Mouse (Mus musculus) heart, postnatal 25 days (tissue): Measurements from ENCODE around the gene Fyn. TPM values are rescaled to one million over a fixed set of nuclear protein-coding genes. Genes with fewer than 3 reads are reported as not detected.

Source experiments
- DNase-seq: peaks from one replicate; pipeline ENCODE4 v3.0.0; 2022; ENCODE audit warnings: low spot score
- intact Hi-C: fragments of 180-260 bp; cut with DNase I; formaldehyde crosslinking; loops from one replicate; pipeline ENCODE4 v1.15.1; 2025
- total RNA-seq, 2 experiments: library from RNA; stranded (reverse); gene quantifications; 2 replicates each; pipeline ENCODE4 v1.2.3; 2021

Gene Fyn
- total RNA-seq, 2 experiments from 2014 or later: 29.1 to 42.5 TPM

DNA sequence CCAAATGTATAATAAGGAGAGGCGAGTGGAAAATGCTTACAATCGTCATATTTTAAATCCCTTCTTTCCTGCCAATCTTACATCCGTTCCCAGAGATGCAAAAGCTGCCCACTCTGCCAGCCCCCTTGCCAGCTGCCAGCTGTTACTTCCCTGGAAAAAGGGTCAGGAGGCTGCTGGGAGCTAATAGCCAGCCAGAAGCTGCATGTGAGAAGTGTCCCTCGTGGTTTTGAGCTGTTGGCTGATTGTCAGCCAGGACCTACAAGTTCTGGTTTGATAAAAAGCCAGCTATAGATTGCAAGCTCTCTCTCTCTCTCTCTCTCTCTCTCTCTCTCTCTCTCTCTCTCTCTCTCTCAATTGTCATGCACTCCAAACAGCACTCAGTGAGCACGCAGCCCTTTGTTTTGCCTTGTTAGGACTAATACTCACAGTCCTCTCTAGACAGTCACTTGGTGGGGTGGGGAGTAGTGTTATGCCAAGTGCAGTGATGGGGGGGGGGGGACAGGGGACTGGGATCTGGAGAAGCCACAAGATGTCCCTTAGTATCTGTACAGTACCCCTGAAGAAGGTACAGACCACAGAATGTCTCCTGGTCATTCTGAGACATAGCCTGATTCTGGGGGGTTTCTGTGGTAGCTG lies 218.8 kb downstream of the Fyn start:
- no peak for DNase-seq
- intact Hi-C loops: no loop called here

DNA sequence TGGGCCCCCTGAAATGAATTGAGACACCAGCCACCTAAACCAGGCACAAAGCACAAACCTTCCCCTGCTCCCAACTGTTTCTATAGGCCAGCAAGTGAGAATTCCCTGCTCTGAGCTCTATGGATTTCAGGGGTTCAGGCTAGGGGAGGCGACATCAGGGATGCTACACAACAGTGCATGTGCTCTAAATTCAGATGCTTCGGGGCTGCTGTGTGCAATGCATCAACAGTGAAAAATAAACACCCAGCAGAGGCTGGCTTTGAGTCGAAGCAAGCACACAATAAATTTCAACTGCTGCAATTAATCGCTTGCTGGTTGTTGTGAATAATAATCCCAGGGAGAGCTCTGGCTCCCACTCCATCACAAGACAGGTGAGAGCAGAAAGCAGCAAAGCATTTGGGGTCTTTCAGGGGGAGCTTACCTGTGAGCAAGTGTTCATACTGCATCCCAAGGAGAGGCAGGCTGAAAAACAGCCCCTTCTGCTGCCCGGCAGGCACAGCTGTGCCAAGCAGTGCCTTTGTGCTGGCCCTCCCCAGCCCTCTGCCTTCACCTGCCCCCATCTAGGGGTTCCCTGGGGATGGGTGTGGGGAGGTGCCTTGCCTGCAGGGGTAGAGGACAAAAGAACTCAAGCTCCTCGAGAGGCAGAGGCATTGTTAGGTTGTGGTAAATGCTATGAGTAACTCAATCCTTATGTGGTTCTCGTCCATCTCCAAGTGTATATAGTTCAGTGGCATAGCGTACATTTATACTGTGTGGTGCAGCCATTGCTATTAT lies 219.5 kb downstream of the Fyn start:
- intact Hi-C loops: no loop called here
- DNase-seq: no peak

GRCm38 (mm10) chr10:39589765-39590546 lies 221.3 kb downstream of the Fyn start:
- intact Hi-C loops: no loop called here
- DNase-seq: no peak

DNA sequence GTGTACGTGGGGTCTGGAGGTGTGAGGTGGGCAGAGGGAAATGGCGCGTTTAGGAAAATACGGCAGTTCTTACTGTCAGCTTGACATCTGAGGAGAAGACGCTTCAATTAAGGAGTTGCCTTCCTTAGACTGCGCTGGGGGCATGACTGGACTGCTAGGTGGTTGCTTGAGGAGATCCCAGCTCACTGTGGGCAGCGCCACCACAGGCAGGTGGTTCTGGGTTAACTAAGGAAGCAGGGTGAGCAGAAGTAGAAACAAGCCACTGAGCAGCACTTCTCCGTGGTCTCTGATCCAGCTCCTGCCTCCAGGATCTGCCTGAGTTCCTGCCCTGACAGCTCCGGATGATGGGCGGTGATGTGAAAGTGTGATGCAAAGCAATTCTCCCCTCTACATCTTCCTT lies 222.0 kb downstream of the Fyn start:
- intact Hi-C loops: no loop called here
- DNase-seq: no peak

- DNase-seq: no peak
- intact Hi-C loops: no loop called here
Observed at GRCm38 (mm10) chr10:39592501-39592900, 223.8 kb downstream of the Fyn start.

DNA sequence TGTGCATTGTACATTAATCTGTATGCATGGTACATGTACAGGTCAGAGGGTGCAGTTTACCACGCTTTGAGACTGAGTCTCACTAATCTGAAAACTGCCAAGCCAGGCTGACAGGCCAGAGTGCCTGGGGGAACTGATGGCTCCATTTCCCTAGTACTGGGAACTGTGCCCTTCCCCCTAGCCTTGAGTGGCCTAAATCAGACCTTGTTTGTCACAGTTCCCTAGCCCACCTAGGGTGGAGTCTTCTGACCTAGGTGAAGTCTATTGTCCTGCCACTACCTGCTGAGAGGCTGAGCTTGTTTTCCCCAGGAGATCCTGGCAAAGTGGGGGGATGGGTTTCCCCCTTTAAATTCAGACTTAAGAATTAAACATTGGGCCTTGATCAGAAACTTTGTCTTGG lies 226.1 kb downstream of the Fyn start:
- intact Hi-C loops: no loop called here
- no peak for DNase-seq

DNA sequence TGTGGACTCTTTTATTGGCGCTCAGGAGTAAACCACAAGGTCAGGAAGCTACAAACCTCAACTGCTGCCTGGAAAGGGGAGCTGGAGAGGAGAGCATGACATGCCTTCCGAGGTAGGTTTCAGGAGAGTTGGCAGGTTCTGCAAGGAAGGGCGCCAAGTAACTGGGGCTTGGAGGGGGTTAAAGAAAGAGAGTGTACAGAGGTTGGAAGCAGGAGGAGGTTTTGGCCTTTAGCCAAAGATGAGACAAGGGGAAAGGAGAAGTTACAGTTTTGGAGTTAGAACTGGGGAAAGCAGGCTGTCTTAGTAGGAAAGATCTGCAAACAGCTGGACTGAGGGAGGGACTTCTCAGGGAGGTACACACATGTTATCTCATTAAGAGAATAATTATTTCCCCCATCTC lies 227.2 kb downstream of the Fyn start:
- DNase-seq: no peak
- intact Hi-C loops: no loop called here

DNA sequence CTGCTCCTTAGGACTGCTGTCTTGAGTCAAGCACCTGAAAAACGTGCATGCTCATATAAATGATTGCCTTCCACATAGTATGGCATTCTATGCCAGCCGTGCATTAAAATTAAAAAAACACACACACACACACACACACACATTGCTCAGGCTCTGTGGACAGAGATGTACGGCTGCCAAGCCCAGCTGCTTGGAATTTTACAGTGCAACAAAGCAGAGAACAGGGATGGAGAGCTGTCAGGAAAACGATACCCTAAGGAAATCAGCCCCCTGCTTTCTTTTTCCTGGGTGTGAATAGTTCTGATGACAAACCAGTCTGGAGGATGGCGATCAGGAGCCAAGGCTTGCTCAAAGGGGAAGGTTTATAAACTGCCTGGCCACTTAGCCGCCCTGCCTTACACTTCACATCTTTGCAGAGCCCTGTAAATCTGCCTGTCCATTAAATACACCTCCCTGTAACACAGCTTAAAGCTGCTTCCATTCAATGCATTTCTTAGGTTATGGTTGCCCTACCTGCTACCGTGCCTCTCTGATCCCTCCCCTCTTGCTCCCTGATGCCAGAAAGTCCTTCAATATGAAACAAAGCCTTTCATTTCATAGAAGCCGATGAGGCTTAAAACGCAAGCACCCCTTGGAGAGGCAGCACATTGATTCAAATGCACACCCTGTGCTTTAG lies 228.6 kb downstream of the Fyn start:
- intact Hi-C loops: no loop called here
- DNase-seq: no peak

DNA sequence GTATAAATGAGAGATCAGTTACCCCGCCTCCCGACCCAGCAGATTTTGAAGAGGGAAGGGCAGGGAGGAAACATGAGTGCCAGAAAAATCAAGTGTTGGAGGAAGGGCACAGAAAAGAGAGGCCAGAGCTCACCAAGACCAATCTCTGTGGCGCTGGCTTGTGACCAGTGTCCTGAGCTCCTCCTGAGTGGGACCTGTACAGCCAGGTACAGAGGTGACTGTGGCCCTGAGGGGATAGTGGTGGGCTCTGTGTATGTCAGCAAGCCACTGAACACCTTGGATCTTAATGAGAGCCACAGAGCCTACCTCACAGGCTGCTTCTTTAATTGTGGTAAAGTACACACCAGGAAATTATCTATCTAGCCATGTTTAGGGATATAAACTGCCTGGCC lies 229.1 kb downstream of the Fyn start:
- no peak for DNase-seq
- intact Hi-C loops: no loop called here

DNA sequence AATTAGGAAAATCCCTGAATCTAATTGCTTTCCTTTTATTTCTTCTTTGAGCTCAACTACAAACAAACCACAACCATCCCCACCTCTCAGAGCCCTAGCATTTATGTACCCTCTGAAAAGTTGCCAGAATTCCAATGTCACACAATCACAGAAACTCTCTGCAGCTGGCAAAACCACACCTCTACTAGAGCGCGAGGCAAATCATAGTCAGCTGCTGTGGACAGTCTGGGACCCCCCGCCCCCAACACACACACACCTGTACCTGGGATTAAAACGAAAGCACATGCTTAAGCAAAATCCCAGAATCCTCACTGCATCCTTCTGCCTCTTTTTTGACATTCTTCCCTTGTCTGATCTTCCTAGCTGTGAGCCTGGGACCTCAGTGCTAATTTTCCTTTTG lies 230.9 kb downstream of the Fyn start:
- DNase-seq: no peak
- intact Hi-C loops: no loop called here

GRCm38 (mm10) chr10:39600115-39600514 lies 231.5 kb downstream of the Fyn start:
- DNase-seq: no peak
- intact Hi-C loops: no loop called here

DNA sequence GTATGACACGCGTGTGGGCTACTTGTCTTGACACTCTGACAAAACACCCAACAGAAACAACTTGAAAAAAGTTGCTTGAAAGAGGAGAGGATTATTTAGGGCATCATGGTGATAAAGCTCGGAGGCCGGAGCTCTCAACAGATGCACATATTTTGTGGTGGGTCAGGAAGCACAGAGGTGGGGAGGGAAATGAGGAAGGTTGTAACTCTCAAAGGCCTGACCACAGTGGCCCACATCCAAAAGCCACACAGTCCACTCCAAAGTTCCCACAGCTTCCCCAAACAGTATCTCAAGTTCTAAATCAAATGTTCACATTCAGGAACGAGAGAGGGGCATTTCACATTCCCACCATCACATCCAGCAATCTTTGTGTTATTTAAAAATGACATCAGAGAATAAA lies 232.4 kb downstream of the Fyn start:
- intact Hi-C loops: no loop called here
- no peak for DNase-seq

DNA sequence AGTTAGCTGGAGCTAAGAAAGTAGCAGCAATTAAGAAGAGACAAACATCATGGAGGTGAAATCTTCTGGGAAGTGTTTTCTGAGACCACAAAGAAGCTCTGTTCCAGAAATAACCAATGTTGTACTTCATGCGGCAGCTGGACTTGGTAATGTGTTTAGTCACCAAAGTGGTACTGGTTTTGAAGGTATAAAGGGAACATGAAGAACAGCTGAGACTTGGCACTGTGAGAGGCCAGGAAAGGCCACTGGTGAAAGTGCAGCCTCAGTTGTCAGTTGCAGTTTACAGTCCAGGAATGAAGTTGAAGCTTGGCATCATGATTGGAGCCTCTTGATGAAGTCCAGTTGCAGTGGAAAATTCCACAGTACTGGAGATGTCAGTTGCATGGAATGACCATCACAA lies 237.8 kb downstream of the Fyn start:
- DNase-seq: no peak
- intact Hi-C loops: no loop called here

- no peak for DNase-seq
- intact Hi-C loops: loop anchor here (5.0 kb wide), 3 partner anchors 39 to 74 kb away; no protein-coding TSS in a partner anchor
Observed at GRCm38 (mm10) chr10:39611234-39611633, 242.6 kb downstream of the Fyn start.

- intact Hi-C loops: loop anchor here (5.0 kb wide), 3 partner anchors 40 to 75 kb away; no protein-coding TSS in a partner anchor
- no peak for DNase-seq
Observed at GRCm38 (mm10) chr10:39612131-39612530, 243.5 kb downstream of the Fyn start.

- no peak for DNase-seq
- intact Hi-C loops: loop anchor here (5.0 kb wide), 3 partner anchors 40 to 75 kb away; no protein-coding TSS in a partner anchor
Observed at GRCm38 (mm10) chr10:39612633-39612988, 244.0 kb downstream of the Fyn start, which contains the start of gene Traf3ip2. Gene Traf3ip2 (plus strand): TSS chr10:39612934.

DNA sequence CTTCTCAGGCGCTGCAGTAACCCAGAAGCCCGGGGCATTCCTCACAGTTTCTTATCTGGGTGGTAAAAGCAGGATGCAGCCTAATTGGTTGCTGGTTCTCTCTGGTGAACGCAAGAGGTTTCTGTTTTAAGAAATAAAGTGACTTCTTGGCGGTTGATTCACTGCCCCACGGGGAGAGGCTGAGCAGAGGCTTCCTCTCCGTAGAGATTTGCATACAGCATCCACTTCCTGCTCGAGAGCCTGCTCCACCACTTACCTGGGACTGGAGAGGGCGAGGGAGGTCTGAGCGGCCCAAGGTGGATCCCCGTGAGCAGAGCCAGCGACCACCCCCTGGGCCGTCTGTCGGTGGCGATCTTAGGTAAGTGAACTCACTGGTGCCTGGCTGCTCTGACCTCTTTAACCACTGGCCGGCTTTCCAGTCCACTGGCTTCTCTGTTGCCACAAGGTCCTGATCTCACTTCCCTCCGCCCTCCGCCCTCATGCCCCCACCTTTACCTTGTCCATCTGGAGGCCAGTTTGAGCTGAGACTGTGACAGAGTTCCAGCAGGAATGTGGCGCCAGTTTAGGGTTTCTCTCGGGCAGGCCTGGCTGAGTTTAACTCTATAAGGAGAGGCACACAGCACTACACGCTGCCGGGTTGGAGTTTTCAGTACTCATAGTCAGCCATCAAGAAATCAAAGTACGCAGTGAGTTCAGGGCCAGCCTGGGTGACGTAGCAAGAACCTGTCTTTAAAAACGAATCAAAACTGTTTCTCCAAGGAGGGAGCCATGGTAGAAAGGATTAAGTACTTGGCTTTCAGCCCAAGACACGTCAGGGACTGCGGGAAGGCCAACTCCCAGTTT lies 244.6 kb downstream of the Fyn start:
- intact Hi-C loops: loop anchor here (5.0 kb wide), 3 partner anchors 41 to 76 kb away; no protein-coding TSS in a partner anchor
- peak; percentile 51 for DNase-seq

GRCm38 (mm10) chr10:39613973-39614372 lies 245.3 kb downstream of the Fyn start:
- intact Hi-C loops: loop anchor here (5.0 kb wide), 3 partner anchors 42 to 77 kb away; no protein-coding TSS in a partner anchor
- DNase-seq: no peak

DNA sequence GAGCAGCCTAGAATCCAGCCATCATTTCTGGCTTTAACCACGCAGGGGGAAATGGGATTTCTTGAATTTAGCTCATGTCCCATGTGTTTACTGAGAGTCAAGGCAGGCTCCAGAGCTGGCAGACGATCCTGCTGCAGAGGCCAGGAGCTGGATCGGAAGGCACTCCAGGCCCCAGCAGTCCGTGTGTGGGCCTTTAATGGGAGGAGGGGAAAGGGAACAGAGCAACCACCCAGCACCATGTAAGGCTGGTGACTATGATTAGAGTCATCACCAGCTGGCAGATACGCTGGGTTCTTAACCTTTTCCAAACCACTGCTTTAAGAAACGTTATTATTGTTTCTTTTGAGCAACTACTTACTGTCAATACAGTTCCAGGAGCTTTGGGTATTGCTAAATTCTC lies 246.0 kb downstream of the Fyn start:
- intact Hi-C loops: loop anchor here (5.0 kb wide), 4 partner anchors 42 to 118 kb away; partner anchors contain the start of gene Rev3l
- peak; percentile 80 for DNase-seq
